Mouse (Mus musculus) heart, adult 2 months (tissue): ENCODE data around the gene Ifitm10.

Experiments used
- CTCF ChIP-seq: fragments of 200-600 bp; IDR thresholded peaks from 2 replicates; pipeline ENCODE4 v1.8.1; 2022; ENCODE audit warnings: antibody characterized with exemption, mild to moderate bottlenecking, moderate library complexity
- POLR2A ChIP-seq: fragments of 200-500 bp; IDR thresholded peaks from 2 replicates; pipeline ENCODE4 v1.6.1; 2011; ENCODE audit warnings: mild to moderate bottlenecking, low read depth, low read length, control low read depth; ENCODE audit not compliant: insufficient read depth

DNA sequence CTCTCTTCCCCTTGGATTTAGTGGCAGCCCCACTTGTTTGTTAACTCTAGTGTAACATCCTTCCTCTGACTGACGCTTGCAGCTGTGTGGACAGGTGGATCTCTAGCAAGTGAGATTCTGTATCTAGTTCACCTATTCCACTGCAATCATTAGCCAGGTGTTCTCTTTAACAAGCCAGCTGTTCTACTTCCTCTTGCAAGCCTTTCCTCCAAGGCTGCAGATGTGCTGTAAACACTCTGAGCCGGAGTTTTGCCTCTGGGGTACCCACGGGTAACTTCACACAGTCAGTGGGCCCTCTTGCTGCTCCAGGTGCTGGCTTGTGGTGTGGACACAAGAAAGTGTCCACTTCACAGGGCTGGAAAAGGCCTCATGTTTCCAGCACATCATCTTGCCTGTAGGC, 16.0 kb downstream of the Ifitm10 start:
- no peak for TF ChIP-seq CTCF
- no peak for TF ChIP-seq POLR2A
